Mouse (Mus musculus): ENCODE results near the gene Olfr1412. TPM values are rescaled to one million over a fixed set of nuclear protein-coding genes. Genes with fewer than 3 reads are reported as not detected.
A peak's percentile ranks its signal among the peaks of the same experiment; 100 is the strongest.

Olfr1412 gene
- total RNA-seq, 2 experiments from 2014 or later = not detected

- no peak for ATAC-seq (ENCODE audit: poor library complexity, severe bottlenecking)
Measured at GRCm38 (mm10) chr1:92637501-92638172, 52.1 kb downstream of the Olfr1412 start.

GRCm38 (mm10) chr1:92638181-92638580 lies 52.6 kb downstream of the Olfr1412 start:
- ATAC-seq (ENCODE audit: poor library complexity, severe bottlenecking) = no peak

GRCm38 (mm10) chr1:92638736-92639135 lies 53.2 kb downstream of the Olfr1412 start:
- no peak for ATAC-seq (ENCODE audit: poor library complexity, severe bottlenecking)

GRCm38 (mm10) chr1:92640393-92640792 lies 54.8 kb downstream of the Olfr1412 start:
- peak; percentile 17; the same call in 1 of the 2 replicates for ATAC-seq (ENCODE audit: poor library complexity, severe bottlenecking)

Other genes starting within 250 kb of the Olfr1412 start
- 112 TPM in 2 replicates for gene Ndufa10, start 111.9 kb upstream of the Olfr1412 start, total RNA-seq (2015)
- gene Ndufa10, start 111.9 kb upstream of the Olfr1412 start, total RNA-seq (2017) = 72.1 and 76.6 TPM in 2 replicates
- not detected in 2 replicates for gene Olfr1416, start 100.7 kb upstream of the Olfr1412 start, total RNA-seq (2015)
- not detected in 2 replicates for gene Olfr1416, start 100.7 kb upstream of the Olfr1412 start, total RNA-seq (2017)
- gene Olfr1415, start 89.7 kb upstream of the Olfr1412 start, total RNA-seq (2015) = not detected in 2 replicates
- gene Olfr1415, start 89.7 kb upstream of the Olfr1412 start, total RNA-seq (2017) = not detected in 2 replicates
- not detected in 2 replicates for gene Olfr1414, start 67.1 kb upstream of the Olfr1412 start, total RNA-seq (2015)
- not detected in 2 replicates for gene Olfr1414, start 67.1 kb upstream of the Olfr1412 start, total RNA-seq (2017)
- not detected in 2 replicates for gene Olfr1413, start 14.5 kb upstream of the Olfr1412 start, total RNA-seq (2015)
- not detected in 2 replicates for gene Olfr1413, start 14.5 kb upstream of the Olfr1412 start, total RNA-seq (2017)
- not detected in 2 replicates for gene Olfr1411, start 8.6 kb downstream of the Olfr1412 start, total RNA-seq (2015)
- not detected in 2 replicates for gene Olfr1411, start 8.6 kb downstream of the Olfr1412 start, total RNA-seq (2017)
- not detected in 2 replicates for gene Olfr1410, start 20.0 kb downstream of the Olfr1412 start, total RNA-seq (2015)
- not detected in 2 replicates for gene Olfr1410, start 20.0 kb downstream of the Olfr1412 start, total RNA-seq (2017)
- gene Olfr12, start 32.0 kb downstream of the Olfr1412 start, total RNA-seq (2015) = not detected in 2 replicates
- not detected in 2 replicates for gene Olfr12, start 32.0 kb downstream of the Olfr1412 start, total RNA-seq (2017)
- gene Cops9, start 56.2 kb downstream of the Olfr1412 start, total RNA-seq (2015) = 178 and 190 TPM in 2 replicates
- gene Cops9, start 56.2 kb downstream of the Olfr1412 start, total RNA-seq (2017) = 166 and 180 TPM in 2 replicates
- 0.85 and 2.8 TPM in 2 replicates for gene Otos, start 63.1 kb downstream of the Olfr1412 start, total RNA-seq (2015)
- 0.53 and 1.8 TPM in 2 replicates for gene Otos, start 63.1 kb downstream of the Olfr1412 start, total RNA-seq (2017)
- 13.7 and 17.2 TPM in 2 replicates for gene Gpc1, start 245.9 kb downstream of the Olfr1412 start, total RNA-seq (2015)
- 19.9 and 20.4 TPM in 2 replicates for gene Gpc1, start 245.9 kb downstream of the Olfr1412 start, total RNA-seq (2017)

All from megakaryocyte, adult 5-6 weeks (primary cell).